Mouse (Mus musculus): Measurements from ENCODE around the gene Daam1.
A peak's percentile ranks its signal among the peaks of the same experiment; 100 is the strongest.

The Daam1 gene

DNA sequence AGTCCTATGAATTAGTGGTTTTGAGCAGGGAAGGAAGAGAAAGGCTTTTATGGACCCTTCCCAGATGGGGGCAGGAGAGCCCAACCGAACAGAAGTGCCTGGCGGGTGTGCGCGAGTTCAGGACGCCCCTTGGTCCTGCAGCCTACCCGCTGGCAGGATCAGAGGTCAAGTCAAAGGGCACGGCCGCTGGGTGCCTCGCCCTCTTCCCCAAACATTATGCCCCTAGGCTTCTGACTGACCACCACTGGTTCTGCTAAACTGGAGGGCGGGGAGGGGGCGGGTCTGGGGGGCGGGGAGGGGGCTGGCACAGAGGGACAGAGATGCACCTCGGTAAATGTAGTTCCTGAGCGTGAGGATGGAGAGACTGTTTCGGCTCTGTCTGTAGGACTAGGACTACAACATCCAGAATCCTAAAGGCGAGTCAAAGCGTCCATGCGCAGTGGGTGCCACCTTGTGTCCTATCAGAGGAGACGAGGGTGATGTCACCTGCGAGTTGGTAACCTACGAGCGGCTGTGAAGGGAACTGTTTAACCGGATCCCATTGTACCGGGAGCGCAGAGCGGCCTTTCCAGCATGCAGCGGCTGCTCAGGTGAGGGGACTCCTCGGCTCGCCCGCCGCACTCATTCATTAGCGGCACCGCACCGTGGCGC lies at the start of gene Daam1:
Gene Daam1 (plus strand): TSS at position 472 of the 651 bp plus-strand sequence.
- peak; percentile 67 for DNase-seq (ENCODE audit: low spot score)

DNA sequence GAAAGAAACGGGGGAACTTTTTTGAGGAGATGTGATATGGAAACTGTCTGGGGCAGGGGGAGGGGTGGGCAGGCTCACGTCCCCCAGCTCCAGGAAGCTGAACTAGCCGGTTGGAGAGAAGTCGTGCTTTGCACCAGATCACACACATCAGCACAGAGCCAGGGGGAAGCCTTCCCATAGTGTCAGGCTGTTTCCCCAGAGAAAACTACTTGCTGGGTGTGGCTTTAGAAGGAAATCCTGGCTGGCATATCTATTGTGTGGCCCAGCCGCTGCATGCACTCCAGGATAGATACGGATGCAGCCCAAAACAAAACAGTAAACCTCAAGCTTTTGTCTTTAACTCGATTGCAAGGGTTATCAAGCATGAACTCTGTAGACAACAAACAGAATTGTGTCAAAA lies 49.7 kb upstream of the Daam1 start:
- DNase-seq (ENCODE audit: low spot score): no peak

DNA sequence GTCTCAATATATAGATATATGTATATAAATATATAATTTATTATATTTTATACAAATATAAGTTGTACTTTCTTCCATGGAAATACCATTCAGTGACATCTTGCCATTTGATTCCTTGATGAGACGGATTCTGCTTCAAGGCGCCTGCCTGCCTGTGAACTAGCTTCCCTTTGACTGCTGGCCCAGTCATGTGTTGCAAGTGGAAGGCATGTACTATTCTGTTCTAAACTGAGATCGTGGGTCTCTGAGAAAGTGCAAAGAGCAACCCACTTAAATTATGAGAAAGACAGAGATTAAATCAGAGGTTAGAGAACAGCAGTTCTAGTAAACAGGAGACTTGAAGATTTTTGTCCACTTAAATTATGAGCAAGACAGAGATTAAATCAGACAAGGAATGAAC lies 46.9 kb upstream of the Daam1 start:
- DNase-seq (ENCODE audit: low spot score): no peak

DNA sequence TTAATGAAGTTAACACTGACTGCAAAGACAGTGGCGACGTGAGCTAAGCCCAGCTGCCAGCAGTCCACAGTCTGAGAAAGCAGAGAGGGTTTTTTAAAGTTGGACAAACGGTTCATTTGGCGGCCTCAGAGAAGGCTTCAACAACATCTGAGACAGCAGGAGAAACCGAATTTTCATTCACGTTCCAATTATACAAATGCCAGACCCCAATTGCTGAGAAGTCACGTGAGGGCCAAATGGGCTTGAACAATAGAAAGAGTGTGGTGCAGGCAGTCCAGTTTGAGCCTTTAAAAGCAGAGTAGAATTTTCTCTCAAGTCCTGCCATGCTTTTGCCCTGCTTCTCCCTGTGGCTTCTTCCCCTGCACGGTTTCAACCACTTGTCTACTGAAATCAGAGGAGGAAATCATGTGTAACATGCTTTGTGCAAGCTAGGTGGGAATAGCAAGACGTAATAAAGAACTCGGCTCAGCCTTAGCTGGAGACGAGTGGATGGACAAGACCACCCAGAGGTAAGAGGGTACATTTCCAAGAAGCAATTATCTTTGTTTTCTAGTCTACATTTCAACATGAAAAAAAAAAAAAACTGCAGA lies 46.1 kb upstream of the Daam1 start:
- DNase-seq (ENCODE audit: low spot score): no peak

DNA sequence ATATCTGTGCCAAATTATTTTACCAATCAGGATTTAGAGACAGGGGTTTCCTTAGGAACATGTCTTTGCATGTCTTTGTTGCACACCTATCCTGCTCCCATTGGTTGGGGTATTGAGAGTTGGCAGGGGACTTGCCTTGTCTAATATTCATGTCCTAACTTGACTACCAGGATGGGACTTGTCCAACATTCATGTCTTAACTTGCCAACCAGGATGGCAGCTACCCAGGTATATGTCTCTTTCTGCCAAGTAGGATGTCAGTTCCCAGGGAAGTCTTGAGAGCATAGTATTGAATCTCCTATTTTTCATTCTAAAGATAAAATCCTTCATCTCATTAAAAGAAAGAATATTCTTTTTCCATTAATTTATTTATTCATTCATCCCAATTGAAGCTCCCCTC lies 44.4 kb upstream of the Daam1 start:
- DNase-seq (ENCODE audit: low spot score): no peak

DNA sequence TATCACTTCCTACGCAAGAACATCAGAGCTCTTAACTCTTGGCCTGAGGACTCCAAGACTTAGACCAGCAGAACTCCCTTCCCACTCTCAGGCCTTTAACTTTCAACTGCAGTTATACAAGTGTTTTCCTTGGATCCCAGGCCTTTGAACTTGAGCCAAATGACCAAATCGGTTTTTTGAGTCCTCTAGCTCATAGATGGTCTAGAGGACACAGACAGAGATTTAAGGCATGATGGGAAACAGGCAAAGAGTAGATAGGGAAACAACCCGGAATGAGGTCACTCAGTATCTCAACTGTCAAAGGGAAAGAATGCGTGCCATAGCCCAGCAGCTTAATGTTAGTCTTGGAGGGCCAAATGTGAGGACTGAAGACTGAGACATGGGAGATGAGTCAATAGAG lies 42.1 kb upstream of the Daam1 start:
- DNase-seq (ENCODE audit: low spot score): no peak

DNA sequence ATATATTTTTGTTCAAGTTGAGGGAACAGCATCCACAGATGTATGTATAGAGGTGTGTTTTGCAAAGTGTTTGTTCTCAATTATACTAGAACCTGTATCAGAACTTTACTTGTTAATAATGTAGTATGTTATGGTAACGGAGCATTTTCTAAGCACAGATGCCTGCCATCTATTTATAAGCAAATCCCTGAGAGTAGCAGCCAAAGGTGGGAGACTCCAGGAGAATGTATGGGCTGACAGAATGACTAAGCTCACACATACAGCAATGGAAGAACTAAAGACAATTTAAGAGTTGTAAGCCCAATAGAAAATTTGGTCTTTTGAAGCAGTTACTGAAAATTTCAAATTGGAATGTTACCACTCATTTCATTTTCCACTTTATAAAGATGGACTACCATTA lies 40.3 kb upstream of the Daam1 start:
- DNase-seq (ENCODE audit: low spot score): no peak

DNA sequence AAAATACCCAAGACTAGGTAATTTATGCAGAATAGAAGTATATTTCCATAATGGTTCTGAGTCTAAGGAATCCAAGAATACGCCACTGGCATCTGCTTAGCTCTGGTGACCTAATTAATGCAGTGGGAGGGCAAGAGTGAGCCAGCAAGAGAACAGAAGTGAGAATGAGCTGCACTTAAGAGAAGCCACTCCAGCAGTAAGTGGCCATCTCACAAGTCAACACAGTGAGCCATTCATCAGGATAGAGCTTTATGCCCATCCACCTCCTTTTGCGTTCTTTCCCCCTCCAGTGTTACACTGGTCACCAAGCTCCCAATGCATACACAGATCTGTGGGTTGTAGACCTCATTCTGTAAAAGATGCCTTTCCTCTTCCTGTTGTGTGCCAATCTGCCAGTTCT lies 37.8 kb upstream of the Daam1 start:
- DNase-seq (ENCODE audit: low spot score): no peak

DNA sequence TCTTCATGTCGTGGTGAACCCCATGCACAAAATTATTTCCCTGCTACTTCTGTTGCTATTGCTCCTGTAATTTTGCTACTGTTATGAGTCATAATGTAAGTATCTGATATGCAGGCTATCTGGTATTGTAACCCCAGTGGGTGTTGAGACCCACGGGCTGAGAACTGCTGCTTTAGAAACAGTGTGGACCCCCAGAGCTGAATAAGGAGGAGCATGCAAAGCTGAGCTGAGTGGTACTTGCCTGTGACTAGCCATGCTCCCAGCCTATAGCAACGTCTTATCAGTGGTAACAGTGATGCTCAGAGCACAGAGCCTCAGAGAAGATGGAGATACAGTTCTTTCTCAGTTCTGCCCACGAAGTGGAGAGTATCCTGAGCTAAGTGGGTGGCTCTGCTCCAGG lies 35.3 kb upstream of the Daam1 start:
- DNase-seq (ENCODE audit: low spot score): no peak

DNA sequence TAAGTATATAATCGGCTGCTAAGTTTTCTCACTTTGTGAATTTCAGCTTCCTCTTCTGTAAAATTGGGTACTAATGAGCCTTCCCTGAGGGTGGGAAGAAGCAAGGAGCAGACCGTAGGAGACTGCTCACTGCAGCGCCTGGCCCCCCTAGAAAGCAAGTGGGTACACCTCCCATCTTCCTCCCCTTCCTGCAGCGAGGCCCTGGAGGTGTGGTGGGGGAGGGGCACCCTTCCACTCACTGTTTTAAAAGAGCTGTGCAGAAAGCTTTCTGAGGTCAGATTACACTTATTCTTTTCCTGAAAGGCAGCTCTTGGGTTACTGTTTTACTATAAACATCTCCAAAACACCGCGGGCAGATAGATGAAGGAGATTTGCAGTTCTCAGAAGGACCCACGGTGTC lies 34.4 kb upstream of the Daam1 start:
- DNase-seq (ENCODE audit: low spot score): no peak

DNA sequence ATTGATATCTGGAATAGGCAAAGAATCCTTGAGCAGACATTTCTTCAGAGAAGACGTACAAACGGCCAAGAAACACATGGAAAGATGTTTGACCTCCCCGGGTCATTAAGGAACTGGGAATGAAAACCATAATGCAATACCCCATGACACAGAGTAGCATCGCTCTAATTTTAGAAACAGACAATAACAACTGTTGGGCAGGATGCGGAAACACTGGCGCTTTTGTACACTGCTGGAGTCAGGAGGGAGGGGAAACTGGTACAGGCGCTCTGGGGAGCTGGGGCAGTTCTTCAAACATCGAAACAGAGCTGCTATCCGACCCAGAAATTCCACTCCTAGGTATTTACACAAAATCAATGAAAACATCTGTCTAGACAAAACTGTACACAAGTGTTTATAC lies 23.6 kb upstream of the Daam1 start:
- DNase-seq (ENCODE audit: low spot score): no peak

DNA sequence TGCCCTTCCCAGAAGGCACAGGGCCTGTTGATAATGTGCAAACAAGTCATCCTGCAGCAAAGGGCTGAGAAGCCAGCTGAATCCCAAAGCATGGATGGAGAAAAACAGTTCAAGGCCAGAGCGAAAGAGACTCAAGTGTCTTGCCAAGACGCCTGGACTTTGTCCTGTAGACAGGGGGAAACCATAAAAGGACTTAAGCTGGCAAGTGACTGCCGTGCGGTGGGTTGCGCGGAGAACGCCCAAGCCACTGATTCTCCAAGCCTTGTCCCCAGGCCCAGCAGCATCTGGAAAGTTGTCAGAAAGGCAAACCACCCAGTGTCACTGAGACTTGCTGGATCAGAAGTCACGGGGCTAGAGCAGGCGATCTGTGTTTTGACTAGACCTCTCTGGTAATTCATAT lies 22.2 kb upstream of the Daam1 start:
- no peak for DNase-seq (ENCODE audit: low spot score)

DNA sequence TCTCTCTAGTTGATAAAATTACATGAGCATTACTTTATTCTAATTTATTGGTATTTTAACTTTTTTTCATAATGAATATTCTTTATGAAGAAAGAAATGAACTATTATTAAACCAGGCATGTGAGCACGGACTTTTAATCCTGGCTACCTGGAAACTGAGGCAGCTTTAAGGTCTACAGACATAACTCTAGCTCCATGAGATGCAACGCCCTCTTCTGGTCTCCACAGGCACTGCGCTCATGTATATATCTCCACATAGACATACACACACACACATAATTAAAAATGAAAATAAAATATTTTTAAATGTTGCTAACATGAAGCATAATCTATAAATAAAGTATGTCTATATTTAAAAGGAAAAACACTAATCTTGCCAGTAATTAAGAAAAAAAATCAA lies 21.3 kb upstream of the Daam1 start:
- no peak for DNase-seq (ENCODE audit: low spot score)

DNA sequence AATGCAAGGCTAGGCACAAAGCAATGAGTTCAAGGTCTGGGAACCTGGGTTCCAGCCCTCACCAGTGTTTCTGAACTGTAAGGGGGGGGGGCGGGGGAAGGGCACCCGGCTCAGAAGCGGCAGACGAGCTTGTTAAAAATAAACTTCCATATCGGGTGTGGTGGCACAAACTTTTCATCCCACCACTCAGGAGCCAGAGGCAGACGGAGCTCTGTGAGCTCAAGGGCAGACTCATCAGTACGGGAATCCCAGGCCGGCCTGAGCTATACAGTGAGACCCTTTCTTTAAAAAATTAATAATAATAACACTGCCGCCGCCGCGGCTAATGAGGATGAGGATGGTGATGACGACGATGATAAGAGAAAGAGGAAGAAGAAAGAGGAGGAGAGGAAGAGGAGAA lies 18.3 kb upstream of the Daam1 start:
- no peak for DNase-seq (ENCODE audit: low spot score)

DNA sequence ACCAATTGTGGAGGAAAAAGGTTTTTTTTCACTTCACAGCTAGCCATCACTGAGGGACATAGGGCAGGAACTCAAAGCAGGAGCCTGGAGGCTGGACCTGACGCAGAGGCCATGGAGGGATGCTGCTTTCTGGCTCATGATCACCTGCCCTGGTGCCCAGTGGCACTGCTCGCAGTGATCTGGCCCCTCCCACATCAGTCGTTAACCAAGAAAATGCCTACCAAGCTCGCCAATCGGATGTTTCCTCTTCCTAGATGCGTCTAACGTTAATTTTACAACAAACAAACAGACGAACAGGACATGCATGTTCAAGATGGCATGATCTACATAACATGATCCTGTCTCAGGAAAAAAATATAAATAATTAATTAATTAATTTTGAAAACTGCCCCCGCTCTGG lies 17.6 kb upstream of the Daam1 start:
- no peak for DNase-seq (ENCODE audit: low spot score)

DNA sequence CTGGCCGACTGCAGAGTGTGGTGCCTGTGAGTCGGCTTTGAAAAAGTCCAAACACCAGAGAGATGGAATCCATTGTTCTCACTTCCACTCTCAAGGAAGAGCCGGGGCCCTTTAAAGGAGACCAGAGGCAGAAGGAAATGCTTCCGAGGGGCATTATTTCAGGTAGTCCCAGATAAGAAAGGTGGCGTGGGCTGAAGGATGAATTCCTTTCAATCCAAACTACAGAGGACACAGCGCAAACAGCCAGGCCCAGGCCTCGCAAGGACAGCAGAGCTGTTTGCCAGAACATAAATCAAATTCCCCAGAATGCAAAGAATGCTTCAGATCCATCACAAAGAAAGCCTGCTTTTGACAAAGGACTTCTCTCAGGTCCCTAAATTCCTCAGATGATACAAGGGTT lies 17.1 kb upstream of the Daam1 start:
- DNase-seq (ENCODE audit: low spot score): no peak

DNA sequence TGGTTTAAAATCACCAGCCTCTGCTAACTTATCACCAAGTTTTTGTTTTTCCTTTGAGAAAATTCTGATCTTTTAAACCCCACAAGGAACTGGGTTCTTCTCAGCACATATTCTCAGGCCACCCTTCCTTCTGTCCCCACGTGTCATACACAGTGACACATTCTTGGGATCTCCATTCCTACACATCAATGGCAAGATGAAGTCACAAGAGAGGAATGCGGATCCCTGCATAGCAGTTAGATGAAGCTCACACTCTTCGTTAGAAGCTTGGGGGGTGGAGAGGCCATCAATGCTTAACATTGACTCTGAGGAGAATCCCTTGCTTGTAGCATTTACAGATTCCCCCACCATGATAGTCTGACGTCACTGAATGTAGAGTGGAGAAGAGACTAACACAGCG lies 10.8 kb upstream of the Daam1 start:
- no peak for DNase-seq (ENCODE audit: low spot score)

DNA sequence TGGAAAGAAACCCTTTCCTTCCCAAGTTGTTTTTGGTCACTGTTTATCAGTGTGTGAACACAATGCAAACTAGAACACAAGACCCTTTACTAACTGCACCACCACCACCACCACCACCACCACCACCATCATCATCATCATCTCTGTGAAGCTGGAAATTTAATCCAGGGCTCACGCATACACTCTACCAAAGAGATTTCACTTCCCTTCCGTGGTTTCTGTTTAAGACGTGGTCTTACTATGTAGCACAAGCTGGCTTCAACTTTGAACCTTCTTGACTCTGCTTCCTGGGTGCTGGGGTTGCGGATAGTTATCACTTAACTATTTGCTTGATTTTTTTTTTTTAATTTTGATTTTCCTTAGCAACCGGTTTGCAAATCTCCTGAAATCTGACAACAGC lies 9.6 kb upstream of the Daam1 start:
- DNase-seq (ENCODE audit: low spot score): no peak

DNA sequence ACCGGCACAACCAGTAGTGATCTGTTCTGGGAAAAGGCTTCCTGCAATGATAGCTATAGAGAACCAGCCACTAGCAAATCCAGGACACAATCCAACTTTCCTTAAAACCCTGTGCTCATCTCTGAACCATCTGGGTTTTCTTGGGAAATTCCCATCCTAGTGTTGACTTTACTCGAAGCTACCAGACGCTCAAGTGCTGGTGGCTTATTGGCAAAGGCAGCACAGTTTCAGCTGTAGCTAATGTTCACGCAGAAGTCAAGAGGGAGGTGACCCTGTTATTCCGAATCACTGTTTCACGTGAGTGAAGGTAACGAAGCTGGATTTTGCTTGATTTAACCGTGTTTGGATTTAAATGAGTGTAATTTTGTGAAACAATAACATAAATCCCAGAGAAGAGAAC lies 9.1 kb upstream of the Daam1 start:
- DNase-seq (ENCODE audit: low spot score): no peak

DNA sequence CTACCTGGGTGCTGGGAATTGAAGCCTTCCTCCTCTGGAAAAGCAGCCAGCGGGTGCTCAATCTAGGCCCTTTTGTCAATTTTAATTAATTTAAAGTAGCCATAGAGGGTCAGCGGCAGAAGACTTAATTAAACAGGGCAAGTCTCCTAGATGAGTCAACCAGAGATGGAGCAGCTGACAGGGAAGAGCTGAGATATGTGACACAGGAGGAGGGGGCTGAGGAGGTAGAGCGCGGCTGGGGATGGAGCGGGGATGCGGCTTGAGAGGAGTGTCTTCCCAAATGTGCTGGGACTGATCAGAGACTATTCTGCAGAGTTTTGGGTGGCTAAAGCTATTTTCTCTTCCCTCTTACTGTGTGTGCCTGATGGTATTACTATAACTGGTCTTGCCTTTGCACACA lies 6.0 kb upstream of the Daam1 start:
- DNase-seq (ENCODE audit: low spot score): no peak

DNA sequence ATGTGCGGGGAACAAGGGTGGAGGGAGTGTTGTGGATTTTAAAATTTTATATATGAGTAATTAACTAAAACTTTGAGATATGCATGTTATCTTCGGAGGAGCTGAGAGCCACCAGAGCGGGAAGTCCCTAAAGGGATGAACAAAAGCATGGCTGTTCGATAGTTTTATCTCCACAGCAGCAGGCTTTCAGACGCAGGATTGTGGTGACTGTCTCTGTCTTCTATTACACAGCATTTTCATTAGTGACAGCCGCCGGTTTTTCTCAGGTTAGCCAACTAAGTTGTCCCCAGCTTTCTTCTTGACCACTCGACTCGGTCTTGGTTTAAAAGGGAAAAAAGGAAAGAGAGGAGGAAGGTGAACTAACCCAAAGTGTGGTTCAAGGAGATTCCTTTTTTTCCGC lies 739 bp upstream of the Daam1 start:
- DNase-seq (ENCODE audit: low spot score): no peak

DNA sequence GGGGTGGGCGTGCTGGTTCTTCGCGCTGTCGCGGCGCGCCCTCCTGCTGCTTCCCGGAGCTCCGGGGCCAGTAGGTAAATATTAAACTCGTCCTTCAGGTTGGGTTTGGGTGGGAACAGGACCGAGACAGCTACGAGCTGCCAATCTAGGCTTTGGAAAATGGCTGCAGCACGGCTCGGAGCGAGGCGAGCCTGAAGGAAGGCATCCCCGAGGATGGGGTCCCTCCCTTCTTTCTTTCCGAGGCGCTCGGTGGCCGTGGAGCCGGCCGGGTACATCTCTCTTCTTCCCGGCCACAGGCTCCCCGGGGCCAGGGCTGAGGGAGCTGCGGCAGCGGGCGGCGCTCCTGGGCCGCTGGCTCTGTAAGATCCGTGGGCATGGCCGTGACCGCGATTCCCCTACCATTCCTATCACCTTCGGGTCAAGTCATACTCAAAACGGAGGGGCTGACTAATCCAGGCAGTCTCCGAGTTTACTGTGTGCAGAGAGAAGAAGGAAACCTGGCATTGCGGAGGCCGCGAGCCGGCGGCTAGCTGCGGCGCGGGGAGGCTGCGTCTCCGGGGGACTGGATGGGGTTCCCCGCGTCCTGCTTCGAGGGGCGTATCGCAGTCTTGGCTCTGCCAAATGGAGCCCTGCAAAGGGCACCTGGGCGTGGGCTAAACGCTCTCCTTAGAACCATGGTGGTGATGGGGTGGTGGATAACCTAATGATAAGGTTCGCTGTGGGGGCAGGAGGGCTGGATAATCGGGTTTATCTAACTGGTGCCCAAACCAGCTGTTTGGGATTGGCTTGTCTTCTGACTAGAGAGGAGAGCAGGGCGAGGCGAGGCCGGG lies 595 bp downstream of the Daam1 start:
- peak; percentile 43 for DNase-seq (ENCODE audit: low spot score)

DNA sequence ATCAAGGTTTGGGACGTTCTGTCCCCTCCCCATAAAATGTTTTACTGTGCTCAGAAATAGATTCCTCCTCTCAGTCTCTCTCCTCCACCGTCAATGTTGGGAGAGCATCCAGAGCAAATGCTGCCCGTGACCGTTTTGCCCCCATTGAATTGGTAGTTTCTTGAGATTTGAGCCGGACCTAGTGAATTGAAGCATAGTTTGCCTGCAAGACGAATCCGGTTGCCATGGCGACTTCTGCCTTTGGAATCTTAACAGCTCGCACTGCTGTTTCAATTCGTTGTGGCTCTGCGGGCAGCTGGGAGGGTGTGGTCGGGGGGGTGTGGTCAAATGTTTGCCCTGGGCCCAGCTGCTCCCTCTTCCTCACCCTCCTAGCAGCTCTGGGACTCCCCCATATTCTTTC lies 1.3 kb downstream of the Daam1 start:
- DNase-seq (ENCODE audit: low spot score): peak; percentile 50

DNA sequence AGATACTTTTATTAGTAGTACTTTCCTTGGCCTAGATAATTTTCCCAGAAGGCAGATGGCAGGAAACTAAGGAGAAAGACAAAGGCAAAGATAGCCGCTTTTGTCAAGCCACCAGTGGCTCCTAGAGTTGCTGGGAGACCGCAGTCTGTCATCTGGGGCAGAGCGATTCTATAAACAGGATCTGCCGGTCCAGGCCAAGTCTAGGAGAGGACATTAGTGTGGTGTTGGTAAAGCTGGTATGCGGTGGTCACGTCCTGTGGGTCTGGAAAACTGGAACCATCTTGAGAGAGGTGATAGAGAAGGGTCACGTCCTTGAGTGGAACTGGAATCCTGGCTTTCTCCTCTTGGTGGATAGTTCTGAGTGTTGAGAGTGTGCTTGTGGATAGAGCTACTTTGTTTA lies 3.2 kb downstream of the Daam1 start:
- no peak for DNase-seq (ENCODE audit: low spot score)

Data from urinary bladder, postnatal 25 days (tissue).